Mouse (Mus musculus) ES-E14 (cell line): ENCODE measurements around the gene Sgms1.

Experiments used
- CHD2 ChIP-seq: IDR thresholded peaks from 2 replicates; pipeline ENCODE4 v1.6.1; 2014; ENCODE audit warnings: mild to moderate bottlenecking, low read depth, low read length, inconsistent platforms
- HCFC1 ChIP-seq: IDR thresholded peaks from 2 replicates; pipeline ENCODE4 v1.6.1; 2012; ENCODE audit warnings: low read length, inconsistent platforms, borderline replicate concordance; ENCODE audit not compliant: insufficient read depth
- MAFK ChIP-seq: IDR thresholded peaks from 2 replicates; pipeline ENCODE4 v1.6.1; 2014; ENCODE audit warnings: mild to moderate bottlenecking, low read depth, low read length, inconsistent platforms; ENCODE audit not compliant: insufficient read depth
- ZC3H11A ChIP-seq: IDR thresholded peaks from 2 replicates; pipeline ENCODE4 v1.6.1; 2012; ENCODE audit warnings: low read depth, mild to moderate bottlenecking, inconsistent platforms, low read length, borderline replicate concordance
- ZNF384 ChIP-seq: IDR thresholded peaks from 2 replicates; pipeline ENCODE4 v1.6.1; 2012; ENCODE audit warnings: low read depth, low read length, inconsistent platforms

- TF ChIP-seq ZC3H11A (no peak), CHD2 (no peak), MAFK (no peak), HCFC1 (no peak), ZNF384 (no peak)
These were observed 165.8 kb downstream of the Sgms1 start for GRCm38 (mm10) chr19:32223751-32224174.
